Mouse (Mus musculus) kidney, embryonic 14.5 days (tissue): Measurements from ENCODE around the gene Car8. TPM values are rescaled to one million over a fixed set of nuclear protein-coding genes. Genes with fewer than 3 reads are reported as not detected.
A peak's percentile ranks its signal among the peaks of the same experiment; 100 is the strongest.

Experiments used
- ATAC-seq: fragments of 200-750 bp; cut with Nextera tagmentation; 2 replicates; pipeline ENCODE4 v1.8.0; 2017; ENCODE audit warnings: moderate number of reproducible peaks, mild to moderate bottlenecking, moderate TSS enrichment, moderate library complexity; ENCODE audit not compliant: low FRiP score, low TSS enrichment
- H3K27ac ChIP-seq: fragments of 300-500 bp; sonication (generic); 2 replicates; pipeline ENCODE4 v1.5.1; 2014; ENCODE audit warnings: low read depth, mild to moderate bottlenecking, low read length, moderate library complexity, mixed read lengths
- H3K27me3 ChIP-seq: fragments of 300-500 bp; sonication (generic); 2 replicates; pipeline ENCODE4 v1.6.1; 2014; ENCODE audit warnings: mild to moderate bottlenecking, low read length; ENCODE audit not compliant: control insufficient read depth, insufficient read depth
- H3K36me3 ChIP-seq: fragments of 300-500 bp; sonication (generic); 2 replicates; pipeline ENCODE4 v1.6.1; 2014; ENCODE audit warnings: low read length, mixed read lengths; ENCODE audit not compliant: control insufficient read depth, insufficient read depth
- H3K4me1 ChIP-seq: fragments of 300-500 bp; sonication (generic); 2 replicates; pipeline ENCODE4 v1.6.1; 2014; ENCODE audit warnings: low read length, mixed read lengths; ENCODE audit not compliant: control insufficient read depth, insufficient read depth
- H3K4me2 ChIP-seq: fragments of 300-500 bp; sonication (generic); replicated peaks from 2 replicates; pipeline ENCODE4 v1.6.1; 2014; ENCODE audit warnings: low read depth, mild to moderate bottlenecking, low read length
- H3K4me3 ChIP-seq: fragments of 300-500 bp; sonication (generic); 2 replicates; pipeline ENCODE4 v1.5.1; 2014; ENCODE audit warnings: mild to moderate bottlenecking, low read length
- H3K9ac ChIP-seq: fragments of 300-500 bp; sonication (generic); 2 replicates; pipeline ENCODE4 v1.6.1; 2014; ENCODE audit warnings: low read depth, mild to moderate bottlenecking, low read length, moderate library complexity
- H3K9me3 ChIP-seq: fragments of 300-500 bp; sonication (generic); 2 replicates; pipeline ENCODE4 v1.6.1; 2016; ENCODE audit warnings: low read length; ENCODE audit not compliant: control insufficient read depth
- WGBS: fragments of 180-500 bp; shearing (Covaris S2); extraction: QIAGEN DNeasy Blood & Tissue Kit; methylation state at CpG from one replicate; pipeline ENCODE4 v1.1.7; 2014; 5-methylcytosine and 5-hydroxymethylcytosine counted together
- polyA plus RNA-seq: library from polyadenylated mRNA; unstranded; fragments of >200 nt; fragmentation: Nextera tagmentation; extraction: Ambion mirVana; gene quantifications from 2 replicates; pipeline ENCODE4 v1.2.1, GENCODE M21; 2014

Car8 gene
- polyA plus RNA-seq, 1 experiment from 2014 or later = 9.1 TPM

DNA sequence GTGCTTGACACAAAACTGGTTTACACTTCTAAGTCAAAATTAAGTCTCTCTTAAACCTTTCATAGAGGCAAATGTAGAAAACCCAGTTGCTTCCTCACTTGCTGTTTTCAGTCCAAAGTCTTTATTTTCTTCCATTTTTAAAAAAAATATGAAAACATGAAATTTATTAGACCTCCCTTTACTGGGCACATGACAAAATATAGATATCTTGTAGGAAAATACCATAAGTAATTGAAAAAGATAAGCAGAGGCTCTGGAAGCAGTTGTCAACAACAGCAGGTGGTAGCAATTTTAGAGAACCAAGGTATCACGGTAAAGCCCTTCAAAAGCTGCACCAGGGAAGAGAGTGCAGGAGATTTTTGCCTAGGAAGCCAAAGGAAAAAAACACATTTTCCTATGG lies 30.9 kb downstream of the Car8 start:
- no peaks in the 10 kb centered on the region for H3K9me3 ChIP-seq
- H3K27me3 ChIP-seq = no peaks in the 10 kb centered on the region
- WGBS = 89% methylated on average over 1 of the region's 1 CpGs
- no peak overlapping the region for H3K4me2 ChIP-seq
- ATAC-seq = no peak
- no peak overlapping the region for H3K9ac ChIP-seq
- no peak overlapping the region for H3K27ac ChIP-seq
- H3K4me3 ChIP-seq = no peak overlapping the region
- no peaks in the 10 kb centered on the region for H3K4me1 ChIP-seq
- H3K36me3 ChIP-seq = no peaks in the 10 kb centered on the region

DNA sequence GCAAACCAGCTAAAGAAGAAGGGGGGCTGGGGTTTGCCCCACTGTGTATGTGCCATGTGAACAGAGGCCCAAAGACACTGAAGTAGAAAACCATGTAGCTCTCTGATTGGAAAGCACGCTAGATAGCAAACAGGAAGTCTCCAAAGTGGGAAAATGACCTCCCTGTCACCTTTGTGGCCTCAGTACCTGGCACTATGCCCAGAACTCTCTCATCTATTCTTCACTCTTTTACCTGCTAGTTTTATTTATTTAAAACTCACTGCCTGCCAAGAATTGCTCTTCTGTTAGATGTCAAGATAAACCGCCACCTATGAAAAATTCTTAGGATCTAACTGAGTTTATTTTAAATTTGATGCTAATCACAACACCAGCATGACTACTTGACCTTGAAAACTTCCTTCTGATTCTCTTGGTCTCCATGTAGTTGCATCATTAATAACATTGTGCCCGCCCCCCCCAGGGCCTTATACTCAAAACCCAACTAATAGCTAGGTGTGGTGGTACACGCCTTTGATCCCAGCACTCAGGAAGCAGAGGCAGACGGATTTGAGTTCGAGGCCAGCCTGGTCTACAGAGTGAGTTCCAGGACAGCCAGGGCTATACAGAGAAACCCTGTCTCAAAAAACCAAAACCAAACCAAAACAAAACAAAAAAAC lies 31.8 kb downstream of the Car8 start:
- H3K9me3 ChIP-seq = no peaks in the 10 kb centered on the region
- no peak overlapping the region for H3K4me2 ChIP-seq
- H3K4me1 ChIP-seq = no peaks in the 10 kb centered on the region
- peak; percentile 64; the same call in 1 of the 2 replicates for ATAC-seq
- no peaks in the 10 kb centered on the region for H3K27me3 ChIP-seq
- H3K4me3 ChIP-seq = no peak overlapping the region
- no peaks in the 10 kb centered on the region for H3K36me3 ChIP-seq
- no peak overlapping the region for H3K27ac ChIP-seq
- H3K9ac ChIP-seq = no peak overlapping the region
- 60% methylated on average over 6 of the region's 6 CpGs for WGBS

DNA sequence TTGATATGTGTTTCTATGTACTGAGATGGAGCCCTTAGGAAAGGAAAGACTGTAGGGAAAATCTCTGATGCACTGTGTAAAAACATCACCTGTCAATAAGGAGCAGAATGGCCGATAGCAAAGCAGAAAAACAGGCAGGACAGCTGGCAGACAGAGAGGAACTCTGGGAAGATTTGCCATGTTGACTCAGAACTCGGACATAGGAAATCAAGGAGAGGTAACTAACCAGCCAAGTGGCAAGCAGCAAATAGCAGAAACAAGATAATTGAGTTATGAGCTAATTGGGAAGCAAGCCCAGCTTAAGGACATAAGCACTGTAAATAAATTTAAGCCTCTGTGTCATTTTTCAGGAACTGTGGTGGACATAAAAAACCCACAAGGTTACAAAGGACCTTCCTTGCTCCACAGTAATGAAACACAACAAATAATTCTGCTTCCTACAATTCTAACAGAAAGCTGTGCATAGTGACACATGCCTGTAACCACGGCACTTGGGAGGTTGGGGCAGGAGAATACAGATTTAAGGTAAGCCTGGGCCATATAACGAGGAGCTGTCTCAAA lies 33.7 kb downstream of the Car8 start:
- H3K9ac ChIP-seq = no peak overlapping the region
- H3K4me2 ChIP-seq = no peak overlapping the region
- H3K27me3 ChIP-seq = no peaks in the 10 kb centered on the region
- no peak for ATAC-seq
- H3K36me3 ChIP-seq = no peaks in the 10 kb centered on the region
- no peaks in the 10 kb centered on the region for H3K9me3 ChIP-seq
- no peak overlapping the region for H3K4me3 ChIP-seq
- no peaks in the 10 kb centered on the region for H3K4me1 ChIP-seq
- WGBS = 54% methylated on average over 4 of the region's 4 CpGs
- no peak overlapping the region for H3K27ac ChIP-seq

GRCm38 (mm10) chr4:8203367-8203766 lies 35.5 kb downstream of the Car8 start:
- Histone ChIP-seq H3K4me1 (no peaks in the 10 kb centered on the region), H3K36me3 (no peaks in the 10 kb centered on the region), H3K4me3 (no peak overlapping the region), H3K9me3 (no peaks in the 10 kb centered on the region), H3K27me3 (no peaks in the 10 kb centered on the region), H3K27ac (no peak overlapping the region), H3K4me2 (no peak overlapping the region), H3K9ac (no peak overlapping the region)
- 20% methylated on average over 1 of the region's 1 CpGs for WGBS
- no peak for ATAC-seq

GRCm38 (mm10) chr4:8201631-8202030 lies 37.2 kb downstream of the Car8 start:
- H3K9me3 ChIP-seq = no peaks in the 10 kb centered on the region
- H3K4me3 ChIP-seq = no peak overlapping the region
- no peak overlapping the region for H3K4me2 ChIP-seq
- no peaks in the 10 kb centered on the region for H3K4me1 ChIP-seq
- ATAC-seq = no peak
- H3K27ac ChIP-seq = no peak overlapping the region
- 86% methylated on average over 2 of the region's 2 CpGs for WGBS
- H3K9ac ChIP-seq = no peak overlapping the region
- no peaks in the 10 kb centered on the region for H3K27me3 ChIP-seq
- no peaks in the 10 kb centered on the region for H3K36me3 ChIP-seq

DNA sequence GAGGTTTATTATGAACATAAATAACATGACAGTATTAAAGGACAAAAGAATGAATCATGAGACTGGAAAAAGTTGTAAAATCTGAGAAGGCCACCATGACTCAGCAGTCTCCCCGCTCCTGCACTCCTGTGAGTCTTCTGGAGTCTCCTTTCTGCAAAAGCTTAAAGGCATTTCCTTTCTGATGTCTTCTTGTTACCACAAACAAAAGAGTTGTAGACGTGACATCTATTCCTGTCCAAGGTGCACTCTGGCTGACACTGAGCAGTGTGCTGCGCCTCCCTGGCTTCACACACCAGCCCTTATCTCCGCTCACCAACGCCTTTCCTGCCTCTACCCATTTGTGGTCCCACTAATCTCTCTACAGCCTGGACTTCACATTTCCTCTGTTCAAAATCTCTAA lies 38.8 kb downstream of the Car8 start:
- Histone ChIP-seq H3K9ac (no peak overlapping the region), H3K36me3 (no peaks in the 10 kb centered on the region), H3K27ac (no peak overlapping the region), H3K4me2 (no peak overlapping the region), H3K4me1 (no peaks in the 10 kb centered on the region), H3K27me3 (no peaks in the 10 kb centered on the region), H3K9me3 (no peaks in the 10 kb centered on the region), H3K4me3 (no peak overlapping the region)
- no peak; the same call in 1 of the 2 replicates for ATAC-seq
- 48% methylated on average over 5 of the region's 5 CpGs for WGBS

DNA sequence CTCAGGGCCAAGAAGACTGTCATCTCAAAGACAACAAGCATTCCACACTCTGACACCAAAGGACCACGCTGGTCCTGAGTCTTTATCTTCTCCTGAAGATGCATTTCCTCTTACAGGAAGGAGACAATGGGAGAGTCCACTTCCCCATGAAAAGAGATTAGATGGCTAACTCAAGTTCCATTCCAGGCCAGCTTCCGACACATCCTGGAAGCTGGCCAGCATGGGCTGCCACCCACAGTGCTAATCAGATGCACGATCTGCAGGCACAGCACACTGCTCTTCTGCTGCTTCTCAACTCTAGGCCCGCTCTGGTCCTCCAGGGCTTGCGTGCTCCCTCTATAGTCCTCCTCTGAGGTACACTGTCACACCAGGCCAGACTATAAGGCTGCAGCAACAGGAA lies 40.8 kb downstream of the Car8 start:
- H3K9me3 ChIP-seq = no peaks in the 10 kb centered on the region
- no peaks in the 10 kb centered on the region for H3K27me3 ChIP-seq
- H3K36me3 ChIP-seq = no peaks in the 10 kb centered on the region
- ATAC-seq = no peak
- 65% methylated on average over 5 of the region's 5 CpGs for WGBS
- H3K27ac ChIP-seq = no peak overlapping the region
- no peak overlapping the region for H3K9ac ChIP-seq
- H3K4me1 ChIP-seq = no peaks in the 10 kb centered on the region
- H3K4me2 ChIP-seq = no peak overlapping the region
- H3K4me3 ChIP-seq = no peak overlapping the region

DNA sequence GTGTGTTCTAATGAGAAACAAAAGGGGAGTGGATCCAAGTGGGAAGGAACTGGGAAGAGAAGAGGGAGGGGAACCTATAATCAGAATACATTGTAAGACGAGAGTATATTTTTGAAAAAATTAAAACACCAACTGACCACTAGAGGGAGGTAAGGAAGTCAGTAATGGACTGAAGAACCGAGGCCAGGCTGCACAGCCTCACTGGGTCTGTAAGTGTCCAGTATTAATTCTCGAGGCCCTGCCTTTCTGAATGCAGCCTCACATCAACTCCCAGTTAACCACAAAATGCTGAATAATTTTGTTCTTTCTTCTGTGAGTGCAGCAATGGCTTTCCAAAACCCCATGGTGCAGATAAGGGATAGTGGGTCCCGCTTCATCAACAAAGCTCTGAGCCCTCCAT lies 48.4 kb downstream of the Car8 start:
- H3K4me1 ChIP-seq = no peaks in the 10 kb centered on the region
- H3K27ac ChIP-seq = no peak overlapping the region
- no peak overlapping the region for H3K4me2 ChIP-seq
- WGBS = 80% methylated on average over 4 of the region's 4 CpGs
- H3K36me3 ChIP-seq = no peaks in the 10 kb centered on the region
- H3K9ac ChIP-seq = no peak overlapping the region
- no peaks in the 10 kb centered on the region for H3K27me3 ChIP-seq
- ATAC-seq = no peak
- H3K4me3 ChIP-seq = no peak overlapping the region
- no peaks in the 10 kb centered on the region for H3K9me3 ChIP-seq

- no peak overlapping the region for H3K4me3 ChIP-seq
- H3K9ac ChIP-seq = no peak overlapping the region
- no peaks in the 10 kb centered on the region for H3K4me1 ChIP-seq
- H3K4me2 ChIP-seq = no peak overlapping the region
- no peak overlapping the region for H3K27ac ChIP-seq
- no peak for ATAC-seq
- H3K36me3 ChIP-seq = no peaks in the 10 kb centered on the region
- no peaks in the 10 kb centered on the region for H3K9me3 ChIP-seq
- WGBS = 70% methylated on average over 8 of the region's 8 CpGs
- H3K27me3 ChIP-seq = no peaks in the 10 kb centered on the region
These were observed 51.7 kb downstream of the Car8 start for GRCm38 (mm10) chr4:8186921-8187687.
